Comparison of ENCODE assay signal across 24 mouse cellular contexts in genomic region chr5:66958118-66958517, GRCm38 (mm10).
DNase-seq lines count a peak whose midpoint lies in the region; ATAC-seq and TF ChIP-seq lines count a peak whose summit lies in the region.
"Had no signal": no experiment of that assay in that cellular context is flagged by ENCODE, and none has a peak within 500 bp of the region (broad histone marks: within the 10 kb centered on the region; RNA-seq: fewer than 3 reads in every experiment).

No protein-coding gene starts in this region.

- H3K4me2 ChIP-seq in forebrain, embryonic 14.5 days (ENCODE audit: low read length), result no peak overlapping the region
- H3K4me2 ChIP-seq in forebrain, embryonic 13.5 days, result no peak overlapping the region
- H3K4me2 ChIP-seq in embryonic facial prominence, embryonic 15.5 days (replicated peaks), result no peak overlapping the region
- H3K4me2 ChIP-seq in limb, embryonic 13.5 days (replicated peaks), result no peak overlapping the region
- no peak overlapping the region for H3K4me2 ChIP-seq in intestine, postnatal 0 days (replicated peaks; ENCODE audit: low read depth)
- H3K4me2 ChIP-seq: kidney, embryonic 15.5 days; liver, embryonic 13.5 days had no signal

- peaks cover 6% of the 10 kb centered on the region; the same call in 1 of the 2 replicates for H3K36me3 ChIP-seq in forebrain, embryonic 14.5 days (ENCODE audit: control insufficient read depth, insufficient read depth, low read length)
- H3K36me3 ChIP-seq in forebrain, embryonic 13.5 days (ENCODE audit: poor library complexity, severe bottlenecking), result 0 out of 2 replicates have a peak, but pooled peaks cover 3% of the 10 kb centered on the region
- no peaks in the 10 kb centered on the region; the same call in 1 of the 2 replicates for H3K36me3 ChIP-seq in embryonic facial prominence, embryonic 15.5 days
- 0 out of 2 replicates have a peak, but pooled peaks cover 4% of the 10 kb centered on the region for H3K36me3 ChIP-seq in limb, embryonic 13.5 days
- H3K36me3 ChIP-seq in intestine, postnatal 0 days (ENCODE audit: control insufficient read depth, insufficient read depth), result no peaks in the 10 kb centered on the region
- H3K36me3 ChIP-seq: liver, embryonic 13.5 days had no signal

- no peak for TF ChIP-seq CTCF in brain, embryonic 14.5 days (IDR thresholded peaks at IDR 0.05; ENCODE audit: borderline replicate concordance, extremely low read depth, insufficient read depth, insufficient read length)
- no peak for TF ChIP-seq CTCF in intestine, postnatal 0 days (IDR thresholded peaks at IDR 0.05; ENCODE audit: low read depth)
- no peak for TF ChIP-seq CTCF in gastrocnemius, adult 2 months (IDR thresholded peaks at IDR 0.05)

- intact Hi-C loops in gastrocnemius, adult 2 months (cut with DNase I), result no loop called here

- no peaks in the 10 kb centered on the region for H3K9me3 ChIP-seq in forebrain, embryonic 14.5 days (replicated peaks; ENCODE audit: control insufficient read depth, low read length)
- no peaks in the 10 kb centered on the region for H3K9me3 ChIP-seq in forebrain, embryonic 13.5 days (replicated peaks)
- no peaks in the 10 kb centered on the region for H3K9me3 ChIP-seq in embryonic facial prominence, embryonic 15.5 days (replicated peaks)
- H3K9me3 ChIP-seq in limb, embryonic 13.5 days, result no peaks in the 10 kb centered on the region
- H3K9me3 ChIP-seq in intestine, postnatal 0 days (ENCODE audit: control insufficient read depth), result no peaks in the 10 kb centered on the region
- H3K9me3 ChIP-seq: heart, embryonic 10.5 days; kidney, embryonic 15.5 days; liver, embryonic 13.5 days had no signal

- H3K27me3 ChIP-seq in forebrain, embryonic 14.5 days (replicated peaks; ENCODE audit: control insufficient read depth, insufficient read depth, low read length), result no peaks in the 10 kb centered on the region
- no peaks in the 10 kb centered on the region for H3K27me3 ChIP-seq in forebrain, embryonic 13.5 days
- no peaks in the 10 kb centered on the region for H3K27me3 ChIP-seq in embryonic facial prominence, embryonic 15.5 days
- H3K27me3 ChIP-seq in limb, embryonic 13.5 days, result no peaks in the 10 kb centered on the region
- no peaks in the 10 kb centered on the region for H3K27me3 ChIP-seq in intestine, postnatal 0 days (replicated peaks; ENCODE audit: control insufficient read depth, insufficient read depth, low read length)
- H3K27me3 ChIP-seq: kidney, embryonic 15.5 days; liver, embryonic 13.5 days had no signal

- peak; percentile 17 for DNase-seq in forebrain, embryonic 14.5 days (ENCODE audit: low spot score)
- DNase-seq in brain, embryonic 14.5 days (ENCODE audit: low read depth), result peak; percentile 46
- DNase-seq in right cerebral cortex, postnatal 10 days (ENCODE audit: low spot score in 2 of 2), result no peak
- no peak for DNase-seq in gastrocnemius, adult 2 months
- DNase-seq: adrenal gland, postnatal 10 days; cerebellum, adult 2 months; forebrain, postnatal 0 days; kidney, adult 11 months; kidney, postnatal 36 days; layer of hippocampus, adult 9-11 months; left cerebral cortex, postnatal 4 days; liver, embryonic 13.5 days; lung, adult 2 months; lung, postnatal 14 days; midbrain, embryonic 14.5 days; thymus, postnatal 14 days had no signal

- H3K9ac ChIP-seq in forebrain, embryonic 14.5 days (ENCODE audit: low read length), result no peak overlapping the region
- H3K9ac ChIP-seq in forebrain, embryonic 13.5 days, result no peak overlapping the region
- H3K9ac ChIP-seq in embryonic facial prominence, embryonic 15.5 days, result no peak overlapping the region
- no peak overlapping the region for H3K9ac ChIP-seq in limb, embryonic 13.5 days
- no peak overlapping the region for H3K9ac ChIP-seq in intestine, postnatal 0 days (ENCODE audit: low read depth, low read length)
- H3K9ac ChIP-seq: forebrain, postnatal 0 days; kidney, embryonic 15.5 days; liver, embryonic 13.5 days had no signal

- H3K4me1 ChIP-seq in forebrain, embryonic 14.5 days (ENCODE audit: control insufficient read depth, insufficient read depth, low read length), result peaks cover 9% of the 10 kb centered on the region
- peaks cover 20% of the 10 kb centered on the region for H3K4me1 ChIP-seq in forebrain, embryonic 13.5 days
- H3K4me1 ChIP-seq in embryonic facial prominence, embryonic 15.5 days, result peaks cover 9% of the 10 kb centered on the region; the same call in 1 of the 2 replicates
- H3K4me1 ChIP-seq in limb, embryonic 13.5 days, result peaks cover 21% of the 10 kb centered on the region
- no peaks in the 10 kb centered on the region for H3K4me1 ChIP-seq in intestine, postnatal 0 days (replicated peaks; ENCODE audit: control insufficient read depth, insufficient read depth, low read length)
- H3K4me1 ChIP-seq: heart, embryonic 10.5 days; liver, embryonic 13.5 days had no signal

- 77% methylated on average over 8 of the region's 8 CpGs for WGBS in forebrain, embryonic 14.5 days
- 80% methylated on average over 8 of the region's 8 CpGs for WGBS in forebrain, embryonic 13.5 days
- 42% methylated on average over 8 of the region's 8 CpGs for WGBS in embryonic facial prominence, embryonic 15.5 days
- 42% methylated on average over 8 of the region's 8 CpGs for WGBS in limb, embryonic 13.5 days
- 81% methylated on average over 8 of the region's 8 CpGs for WGBS in intestine, postnatal 0 days

- no peak for ATAC-seq in forebrain, embryonic 14.5 days
- no peak for ATAC-seq in forebrain, embryonic 13.5 days
- ATAC-seq in embryonic facial prominence, embryonic 15.5 days (ENCODE audit: insufficient number of reproducible peaks, low FRiP score, low TSS enrichment, low read depth), result no peak
- ATAC-seq in limb, embryonic 13.5 days (ENCODE audit: low FRiP score, low read depth), result 0 out of 2 replicates have a peak, but pooled peaks have one; percentile 24
- ATAC-seq in intestine, postnatal 0 days, result no peak
- ATAC-seq: activated CD4-positive, CD25-positive, alpha-beta regulatory T cell, adult 4 months; forebrain, postnatal 0 days had no signal

- H3K27ac ChIP-seq in forebrain, embryonic 14.5 days (ENCODE audit: low read depth, low read length), result no peak overlapping the region
- H3K27ac ChIP-seq in forebrain, embryonic 13.5 days, result no peak overlapping the region
- peak overlapping the region; percentile 40; the same call in 1 of the 2 replicates for H3K27ac ChIP-seq in embryonic facial prominence, embryonic 15.5 days (replicated peaks)
- H3K27ac ChIP-seq in limb, embryonic 13.5 days, result no peak overlapping the region
- no peak overlapping the region for H3K27ac ChIP-seq in intestine, postnatal 0 days (ENCODE audit: low read depth, low read length)
- no peak overlapping the region for H3K27ac ChIP-seq in gastrocnemius, adult 2 months
- H3K27ac ChIP-seq: heart, embryonic 10.5 days; hindbrain, embryonic 10.5 days; kidney, embryonic 15.5 days; liver, embryonic 13.5 days had no signal

- TF ChIP-seq POLR2A in brain, embryonic 14.5 days (IDR thresholded peaks at IDR 0.05; ENCODE audit: borderline replicate concordance, extremely low read depth, insufficient read depth, insufficient read length, poor library complexity, severe bottlenecking), result no peak

- H3K4me3 ChIP-seq in forebrain, embryonic 14.5 days (ENCODE audit: low read depth, low read length), result no peak overlapping the region
- no peak overlapping the region for H3K4me3 ChIP-seq in forebrain, embryonic 13.5 days
- H3K4me3 ChIP-seq in embryonic facial prominence, embryonic 15.5 days (replicated peaks), result no peak overlapping the region
- no peak overlapping the region for H3K4me3 ChIP-seq in limb, embryonic 13.5 days
- H3K4me3 ChIP-seq in intestine, postnatal 0 days (ENCODE audit: low read depth, low read length), result no peak overlapping the region
- H3K4me3 ChIP-seq in gastrocnemius, adult 2 months, result no peak overlapping the region
- H3K4me3 ChIP-seq: heart, embryonic 10.5 days; hindbrain, embryonic 10.5 days; kidney, embryonic 15.5 days; liver, embryonic 13.5 days had no signal

Comparison
In these comparisons a context has a peak if more than half of its experiments do, and no peak if none do; other contexts are left out.
1. DNase-seq: peak in forebrain, embryonic 14.5 days (single experiment) and brain, embryonic 14.5 days (single experiment); none in right cerebral cortex, postnatal 10 days (0 of 2) and gastrocnemius, adult 2 months (single experiment).